Mouse (Mus musculus) adrenal gland, adult 2 months (tissue): ENCODE results near the gene Mta2. TPM values are rescaled to one million over a fixed set of nuclear protein-coding genes. Genes with fewer than 3 reads are reported as not detected.
A peak's percentile ranks its signal among the peaks of the same experiment; 100 is the strongest.
"Not testable (repeated sequence)": the region's sequence is repeated elsewhere in the genome, so short reads cannot be mapped to it uniquely, and the experiment has no call there.

ENCODE experiments used
- DNase-seq: peaks from one replicate; pipeline ENCODE4 v3.0.0; 2021
- long read RNA-seq: library from polyadenylated mRNA; stranded (forward); transcript quantifications from one replicate; pipeline ENCODE4 v2.0.0, GENCODE M21; 2021
- polyA plus RNA-seq: library from polyadenylated mRNA; depleted of rRNA; stranded (reverse); fragments of >200 nt; gene quantifications from 2 replicates; pipeline ENCODE4 v1.2.3, GENCODE M21; 2012; rRNA removed
- total RNA-seq, 2 experiments: library from RNA; stranded (reverse); gene quantifications; 2 replicates each; pipeline ENCODE4 v1.2.3; 2021

Mta2 gene
- 10 to 100 TPM; 81.8 to 86.1 TPM for total RNA-seq
- polyA plus RNA-seq = 15.9 and 20.6 TPM in 2 replicates
- long read RNA-seq, transcript Mta2-201 (18 exons, 3,135 nt) = major isoform, 75 of 87 reads
- long read RNA-seq, partial matches to known transcripts = 4 of 87 reads
- long read RNA-seq, other reads (novel, unspliced or antisense) = 8 of 87 reads

DNA sequence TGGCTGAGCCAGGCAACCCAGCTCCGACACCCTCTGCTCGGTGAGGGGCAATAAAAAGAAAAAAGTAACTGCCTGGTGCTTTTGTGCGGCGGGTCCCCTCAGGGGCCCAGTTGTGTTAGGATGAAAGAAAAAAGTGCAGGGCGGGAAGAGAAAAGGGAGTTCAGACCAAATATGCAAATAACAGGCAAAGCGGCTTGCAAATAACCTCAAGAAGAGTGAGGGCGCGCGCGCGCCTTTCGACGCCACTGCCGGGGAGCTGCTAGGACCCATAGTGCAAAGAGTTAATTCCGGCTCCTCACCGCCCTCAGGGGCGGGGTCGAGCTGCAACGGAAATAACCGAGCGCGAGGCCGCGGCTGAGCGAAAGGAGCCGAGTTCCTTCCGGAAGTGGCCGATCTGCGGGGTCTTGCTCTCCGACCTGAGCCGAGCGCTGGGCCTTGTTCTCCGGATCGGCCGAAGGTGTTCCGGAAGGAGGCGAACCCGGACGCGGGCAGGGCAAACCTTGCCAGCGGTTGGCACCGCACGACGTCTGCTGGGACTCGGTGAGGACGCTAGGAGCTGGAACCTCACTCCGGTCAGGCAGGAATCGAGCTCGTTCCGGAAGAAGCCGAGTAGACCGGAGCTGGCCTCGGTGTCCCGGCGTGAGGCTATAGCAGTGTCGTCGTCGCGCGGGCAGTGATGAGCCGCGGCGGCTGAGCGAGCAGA, at the start of gene Mta2:
TSS of gene Mta2 (plus strand) at position 361 of the 703 bp plus-strand sequence.
- DNase-seq = peak; percentile 98

DNA sequence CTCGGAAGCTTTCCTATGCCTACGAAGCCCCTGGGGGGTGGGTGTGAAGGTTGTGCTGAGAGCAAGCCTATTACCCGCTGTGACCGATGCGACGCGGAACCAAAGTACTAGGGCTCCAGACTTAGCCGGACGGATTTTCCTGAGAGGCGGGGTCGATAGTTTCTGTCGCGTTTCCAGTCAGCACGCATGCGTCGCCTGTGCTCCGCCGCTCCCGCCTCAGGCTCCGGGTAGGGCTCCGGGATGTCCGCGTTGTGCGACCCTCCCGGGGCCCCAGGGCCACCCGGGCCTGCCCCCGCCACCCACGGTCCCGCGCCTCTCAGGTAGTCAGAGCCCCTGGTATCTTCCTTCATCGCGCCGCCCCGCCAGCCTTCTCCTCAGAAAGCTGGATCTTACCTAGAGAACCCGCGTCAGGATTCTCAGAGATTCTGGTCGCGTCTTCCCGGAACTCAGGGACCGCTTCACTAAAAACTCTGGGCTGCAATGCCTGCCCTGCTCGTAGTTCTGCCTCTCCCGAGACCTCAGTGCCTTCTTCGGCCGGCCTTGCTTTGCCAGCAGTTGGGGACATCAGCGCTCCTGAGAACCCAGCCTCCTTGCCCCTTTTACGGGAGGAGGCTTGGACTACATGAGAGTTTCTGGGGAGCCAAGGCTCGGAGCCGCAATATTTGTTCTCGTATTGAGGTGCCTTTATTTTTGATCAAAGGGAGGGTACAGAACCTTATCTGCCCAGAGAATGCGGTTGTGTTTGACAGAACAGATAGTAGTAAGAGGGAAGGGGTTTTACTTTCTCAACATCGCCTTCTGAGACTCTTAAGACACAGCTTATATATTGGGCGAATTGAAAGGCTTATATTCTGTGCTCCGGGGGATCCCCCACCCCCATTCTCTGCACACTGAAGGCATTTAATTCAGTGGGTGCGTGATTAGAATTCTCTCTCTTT, 48.6 kb upstream of the Mta2 start, which contains the start of gene Ints5:
TSS of gene Ints5 (plus strand) at position 177 of the 938 bp plus-strand sequence.
- peak; percentile 89 for DNase-seq

DNA sequence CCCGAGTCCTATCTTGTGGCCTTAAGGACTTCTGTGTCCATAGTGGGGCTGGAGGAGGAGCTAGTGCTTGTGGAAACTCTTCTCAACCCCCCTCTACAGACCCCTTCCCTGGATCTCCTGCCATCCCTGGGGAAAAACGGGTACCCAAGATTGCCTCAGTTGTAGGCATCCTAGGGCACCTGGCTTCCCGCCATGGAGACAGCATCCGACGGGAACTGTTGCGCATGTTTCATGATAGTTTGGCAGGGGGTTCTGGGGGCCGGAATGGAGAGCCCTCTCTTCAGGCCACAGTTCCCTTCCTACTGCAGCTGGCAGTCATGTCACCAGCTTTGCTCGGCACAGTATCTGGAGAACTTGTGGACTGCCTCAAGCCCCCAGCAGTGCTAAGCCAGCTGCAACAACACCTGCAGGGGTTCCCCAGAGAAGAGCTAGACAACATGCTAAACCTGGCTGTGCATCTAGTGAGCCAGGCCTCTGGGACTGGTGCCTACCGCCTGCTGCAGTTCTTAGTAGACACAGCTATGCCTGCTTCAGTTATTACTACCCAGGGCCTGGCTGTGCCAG, 46.2 kb upstream of the Mta2 start:
- DNase-seq = no peak

DNA sequence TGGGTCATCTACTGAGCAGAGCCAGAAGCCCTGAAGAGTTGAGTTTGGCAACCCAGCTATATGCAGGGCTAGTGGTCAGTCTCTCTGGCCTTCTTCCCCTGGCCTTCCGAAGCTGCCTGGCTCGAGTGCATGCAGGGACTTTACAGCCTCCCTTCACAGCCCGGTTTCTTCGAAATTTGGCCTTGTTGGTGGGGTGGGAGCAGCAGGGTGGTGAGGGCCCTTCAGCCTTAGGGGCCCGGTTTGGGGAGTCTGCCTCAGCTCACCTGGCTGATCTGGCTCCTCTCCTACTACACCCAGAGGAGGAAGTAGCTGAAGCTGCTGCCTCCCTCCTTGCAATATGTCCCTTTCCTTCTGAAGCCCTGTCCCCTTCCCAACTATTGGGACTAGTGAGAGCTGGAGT, 45.4 kb upstream of the Mta2 start:
- DNase-seq = not testable (repeated sequence)

DNA sequence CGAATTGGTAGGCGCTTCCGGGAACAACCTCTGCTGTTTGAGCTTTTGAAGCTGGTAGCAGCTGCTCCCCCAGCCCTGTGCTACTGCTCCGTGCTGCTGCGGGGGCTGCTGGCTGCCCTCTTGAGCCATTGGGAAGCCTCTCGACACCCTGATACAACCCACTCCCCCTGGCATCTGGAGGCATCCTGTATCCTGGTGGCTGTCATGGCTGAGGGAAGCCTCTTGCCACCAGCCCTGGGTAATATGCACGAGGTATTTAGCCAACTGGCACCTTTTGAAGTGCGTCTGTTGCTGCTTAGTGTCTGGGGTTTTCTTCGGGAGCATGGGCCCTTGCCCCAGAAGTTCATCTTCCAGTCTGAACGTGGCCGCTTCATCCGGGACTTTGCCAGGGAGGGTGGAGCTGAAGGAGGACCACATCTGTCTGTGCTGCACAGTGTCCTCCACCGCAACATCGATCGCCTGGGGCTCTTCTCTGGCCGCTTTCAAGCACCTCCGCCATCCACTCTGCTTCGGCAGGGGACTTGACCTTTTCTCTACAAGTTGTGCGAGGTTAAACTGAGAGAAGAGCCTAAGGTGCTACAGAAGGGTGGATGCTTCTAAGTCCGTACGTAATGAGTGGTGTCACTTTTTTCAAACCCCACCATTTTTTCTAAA, 44.3 kb upstream of the Mta2 start:
- peak; percentile 62 for DNase-seq

DNA sequence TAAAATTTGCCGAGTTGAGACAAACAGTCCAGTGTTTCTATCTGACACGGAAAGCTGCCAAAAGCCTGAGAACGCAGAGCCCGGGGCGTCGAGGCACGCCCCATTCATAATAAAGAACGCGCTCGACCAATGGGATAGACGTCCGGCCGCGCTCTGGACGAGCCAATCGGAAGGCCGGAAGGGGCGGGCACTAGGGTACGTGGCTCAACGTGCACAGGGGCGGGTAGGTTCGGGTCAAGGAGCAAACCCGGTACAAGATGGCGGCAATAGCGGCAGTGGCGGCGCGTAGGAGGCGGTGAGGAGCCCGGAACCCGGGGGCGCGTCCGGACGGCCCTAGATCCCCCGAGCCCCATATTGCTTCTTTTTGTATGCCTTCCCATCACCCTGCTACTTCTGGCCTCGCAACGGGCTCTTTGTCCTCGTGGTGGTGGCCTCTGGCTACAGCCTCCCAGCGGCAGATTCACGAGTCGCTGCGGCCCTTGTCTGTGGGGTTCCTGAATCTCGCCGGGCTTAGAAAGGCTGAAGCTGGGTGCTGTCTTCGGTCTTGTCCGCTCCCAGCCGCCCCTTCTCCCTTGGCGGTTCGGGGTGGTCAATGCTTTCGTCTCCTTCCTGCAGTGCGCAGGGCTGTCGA, 43.7 kb upstream of the Mta2 start, which contains the start of gene Ganab:
TSS of gene Ganab (plus strand) at position 207 of the 631 bp plus-strand sequence.
- DNase-seq = peak; percentile 97

DNA sequence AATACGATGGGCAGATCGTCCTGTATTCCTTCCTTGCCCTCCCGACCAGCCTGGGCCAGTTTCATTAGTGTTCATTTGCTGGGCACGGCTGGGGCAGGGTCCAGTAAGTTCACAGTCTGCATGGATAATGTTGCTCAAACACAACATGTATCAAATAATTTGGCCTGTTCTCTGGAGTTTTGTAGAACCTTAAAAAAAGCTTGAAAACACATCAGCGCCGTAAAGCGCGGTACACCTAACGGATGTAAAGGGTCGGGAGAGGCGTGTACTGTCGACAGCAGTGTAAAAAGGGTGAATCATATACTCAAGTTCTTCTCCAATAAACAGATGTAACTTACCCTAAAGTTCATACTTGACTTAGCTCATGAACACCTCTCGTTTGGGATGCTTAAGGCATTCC, 43.1 kb upstream of the Mta2 start:
- DNase-seq = no peak

DNA sequence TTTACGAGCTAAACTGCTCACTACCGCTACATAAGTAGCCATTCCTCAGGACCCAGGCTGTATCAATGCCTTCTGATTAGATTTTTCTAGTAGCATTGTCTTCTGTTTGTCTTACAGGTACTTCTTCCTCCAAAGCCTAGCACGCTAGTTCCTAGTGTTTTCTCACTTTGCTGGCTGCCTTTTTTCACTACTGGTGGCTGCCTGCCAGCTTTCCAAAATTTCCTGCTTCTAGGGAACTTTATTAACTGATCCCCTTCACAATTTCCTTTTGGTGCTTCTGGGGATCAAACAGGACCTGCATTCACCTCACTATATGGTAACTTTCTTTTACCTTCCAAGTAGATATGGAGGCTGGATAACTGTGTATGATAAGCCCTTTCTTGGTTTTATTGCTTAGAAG, 42.6 kb upstream of the Mta2 start:
- DNase-seq = no peak

DNA sequence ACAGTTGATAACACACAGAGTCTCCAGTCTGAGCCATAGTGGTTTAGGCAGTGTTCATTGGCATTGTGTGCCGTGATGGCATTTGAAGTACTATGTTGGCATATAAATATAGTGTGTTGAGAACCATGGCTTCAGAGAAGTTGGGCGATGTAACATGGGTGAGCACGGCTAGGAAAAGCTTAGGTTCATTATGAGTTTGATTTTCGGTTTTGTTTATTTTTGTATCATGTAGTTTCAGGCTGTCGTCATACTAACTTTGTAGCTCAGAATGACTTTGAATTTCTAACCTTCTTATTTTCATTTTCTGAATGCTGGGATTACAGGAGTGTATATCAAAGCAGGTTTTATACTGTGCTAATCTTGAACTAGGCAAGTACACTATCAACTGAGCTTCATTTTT, 38.3 kb upstream of the Mta2 start:
- no peak for DNase-seq

DNA sequence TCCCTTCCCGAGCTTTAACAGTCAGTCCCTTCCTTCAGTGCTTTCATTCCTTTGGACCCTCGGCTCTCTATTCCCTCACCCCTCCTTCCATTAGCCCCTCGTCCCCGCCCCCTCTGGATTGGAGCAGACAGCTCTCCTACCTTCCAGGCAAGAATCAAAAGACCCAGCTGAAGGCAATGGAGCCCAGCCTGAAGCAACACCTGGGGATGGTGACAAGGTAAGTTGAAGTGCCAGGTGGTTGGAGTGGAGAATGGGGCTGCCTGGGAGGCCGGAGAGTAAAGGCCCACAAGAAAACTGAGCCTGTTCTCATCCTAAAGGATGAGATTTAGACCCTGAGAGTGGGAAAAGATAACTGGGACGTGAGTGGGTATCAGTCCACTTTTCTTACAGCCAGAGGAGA, 33.1 kb upstream of the Mta2 start:
- DNase-seq = no peak

DNA sequence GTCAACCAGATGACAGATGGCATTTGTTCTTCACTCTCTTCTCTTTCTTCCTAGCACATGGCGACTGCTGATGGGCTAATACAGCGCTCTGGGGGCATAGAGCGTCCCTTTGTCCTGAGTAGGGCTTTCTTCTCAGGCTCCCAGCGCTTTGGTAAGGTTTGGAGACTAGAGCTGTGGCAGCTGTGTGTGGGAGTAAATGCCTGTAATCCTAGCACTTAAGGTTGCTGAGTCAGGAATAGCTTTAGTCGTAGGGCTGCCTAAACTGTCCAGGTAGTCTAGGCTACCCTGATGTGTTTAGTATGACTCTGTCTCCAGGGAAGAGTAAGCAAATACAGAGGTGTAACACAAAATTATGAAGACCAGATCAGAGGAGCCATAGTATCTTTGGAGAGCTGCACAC, 29.9 kb upstream of the Mta2 start:
- no peak for DNase-seq

DNA sequence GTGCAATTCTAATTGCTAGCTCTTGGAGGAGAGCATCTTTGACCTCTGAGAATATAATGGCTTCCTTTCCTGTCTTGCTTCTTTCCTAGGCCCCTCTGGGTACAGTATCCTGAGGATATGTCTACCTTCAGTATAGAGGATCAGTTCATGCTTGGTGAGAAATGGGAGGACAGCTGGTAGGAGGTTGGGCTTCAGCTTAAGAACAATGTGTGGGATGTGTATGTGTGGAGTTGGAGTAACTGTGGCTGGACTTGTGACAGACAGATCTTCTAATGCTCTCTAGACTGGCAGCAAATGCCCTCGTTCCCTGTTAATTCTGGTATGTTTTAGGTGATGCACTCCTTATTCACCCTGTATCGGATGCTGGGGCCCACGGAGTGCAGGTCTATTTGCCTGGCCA, 27.5 kb upstream of the Mta2 start:
- no peak for DNase-seq

DNA sequence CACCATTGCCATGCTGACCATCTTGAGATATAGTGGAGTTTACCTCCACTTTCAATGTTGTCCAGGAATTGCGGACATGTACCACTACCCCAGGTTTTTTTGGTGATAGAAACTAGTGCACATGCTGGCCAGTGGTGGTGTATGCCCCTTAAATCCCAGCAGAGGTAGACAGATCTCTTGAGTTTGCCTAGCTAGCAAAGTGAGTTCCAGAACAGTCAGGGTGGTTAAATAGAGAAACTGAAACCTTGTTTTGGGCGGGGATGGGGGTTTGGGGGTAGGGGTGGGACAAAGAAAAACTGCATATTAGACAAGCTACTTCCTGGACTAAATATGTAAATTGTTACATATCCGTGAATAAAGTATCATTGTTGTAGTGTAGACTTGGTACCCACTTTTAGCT, 22.7 kb upstream of the Mta2 start:
- no peak for DNase-seq

DNA sequence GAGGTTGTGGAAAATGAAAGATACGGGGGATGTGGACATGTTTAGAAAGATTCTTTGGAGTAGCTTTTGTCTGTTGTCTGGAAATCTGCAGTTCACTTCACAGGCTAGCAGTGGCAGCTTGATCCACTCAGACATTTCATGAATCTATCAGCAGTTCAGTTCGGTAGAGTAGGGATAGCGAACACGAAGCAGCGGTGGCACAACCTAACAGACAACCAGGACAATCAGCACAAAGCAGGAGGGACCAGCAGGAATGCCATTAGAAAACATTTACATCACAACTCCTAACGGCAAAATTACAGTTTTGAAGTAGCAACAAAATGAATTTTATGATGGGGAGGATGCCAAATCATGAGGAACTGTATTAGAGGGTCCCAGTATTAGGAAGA, 22.0 kb upstream of the Mta2 start:
- DNase-seq = no peak

DNA sequence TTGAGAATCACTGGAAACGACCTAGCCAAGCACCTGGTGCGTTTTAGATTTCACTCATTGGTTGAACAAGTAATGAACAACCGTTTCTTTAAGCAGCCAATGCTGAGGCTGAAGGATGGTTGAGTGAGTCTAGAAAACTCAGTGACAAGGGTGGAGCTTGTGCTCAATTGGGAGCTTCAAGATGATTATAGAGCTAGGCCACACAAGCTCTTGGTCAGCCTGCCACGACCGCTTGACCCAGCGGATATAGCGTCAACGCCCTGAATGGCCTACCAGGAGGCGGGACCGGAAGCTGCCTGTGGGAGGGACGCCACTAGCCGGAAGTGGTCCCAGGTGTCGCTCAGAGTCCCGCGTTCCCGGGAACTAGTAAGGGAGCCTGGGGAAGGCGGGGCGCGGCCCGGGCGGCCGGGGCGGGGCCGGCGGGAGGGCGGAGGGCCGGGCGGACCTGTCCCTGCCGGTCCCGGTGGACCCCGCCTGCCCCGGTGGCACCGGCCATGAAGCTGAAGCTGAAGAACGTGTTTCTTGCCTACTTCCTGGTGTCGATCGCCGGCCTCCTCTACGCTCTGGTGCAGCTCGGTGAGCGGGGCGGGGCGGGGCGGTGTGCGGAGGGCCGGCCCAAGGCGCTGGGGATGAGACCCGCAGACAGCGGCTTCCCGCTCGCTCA, 21.5 kb upstream of the Mta2 start, which contains the start of gene B3gat3:
TSS of gene B3gat3 (plus strand) at position 302 of the 664 bp plus-strand sequence.
- DNase-seq = peak; percentile 98

DNA sequence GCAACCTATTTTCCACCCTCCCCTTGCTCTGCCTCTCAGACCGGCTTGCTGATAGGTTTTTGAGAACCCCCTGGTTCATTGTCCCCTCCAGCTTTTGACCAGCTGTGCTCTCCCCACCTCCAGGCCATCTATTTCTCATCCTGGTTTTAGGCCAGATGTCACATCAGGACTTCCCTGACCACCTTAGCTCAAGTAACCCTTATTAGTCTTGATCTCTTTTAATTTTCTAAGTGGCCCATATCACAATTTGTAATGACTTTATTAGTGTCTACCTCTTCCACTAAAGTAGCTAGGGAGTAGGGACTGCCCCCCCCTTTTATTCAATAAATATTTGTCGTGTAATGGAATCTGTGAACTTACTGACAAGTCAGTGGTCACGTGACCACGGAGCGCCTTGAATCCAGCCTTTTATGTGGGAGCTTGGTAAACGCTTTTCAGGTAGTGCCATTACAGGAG, 20.8 kb upstream of the Mta2 start:
- DNase-seq = peak; percentile 45

DNA sequence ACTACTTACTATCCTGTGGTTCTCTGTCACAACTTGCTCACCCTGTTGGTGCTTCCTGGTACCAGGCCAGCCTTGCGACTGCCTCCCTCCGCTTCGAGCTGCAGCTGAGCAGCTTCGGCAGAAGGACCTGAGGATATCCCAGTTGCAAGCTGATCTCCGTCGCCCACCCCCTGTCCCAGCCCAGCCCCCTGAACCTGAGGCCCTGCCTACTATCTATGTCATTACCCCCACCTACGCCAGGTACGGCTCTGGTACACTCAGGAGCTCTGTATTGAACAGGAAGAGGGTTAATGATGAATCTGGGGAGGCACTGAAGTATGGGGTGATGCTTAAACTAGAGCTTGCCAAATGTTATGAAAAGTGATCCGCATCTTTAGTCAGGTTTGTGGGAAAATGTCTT, 19.9 kb upstream of the Mta2 start:
- no peak for DNase-seq

DNA sequence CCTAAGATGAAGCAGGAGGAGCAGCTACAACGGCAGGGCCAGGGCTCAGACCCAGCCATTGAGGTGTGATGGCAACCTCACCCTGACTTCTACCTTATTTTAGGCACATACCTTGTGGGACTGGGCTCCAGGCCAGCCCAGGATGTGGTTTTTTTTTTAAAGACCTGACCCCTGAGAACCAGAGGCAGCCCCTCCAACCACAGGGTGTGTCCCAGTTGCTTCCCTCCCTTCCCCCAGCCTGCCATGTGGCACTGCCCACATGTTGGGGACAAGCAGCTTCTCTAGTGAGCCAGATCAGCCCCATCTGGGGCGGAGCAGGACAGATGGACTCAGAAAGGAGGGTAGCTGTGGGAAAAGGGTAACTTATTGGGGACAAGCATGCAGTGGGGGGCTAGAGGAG, 14.9 kb upstream of the Mta2 start:
- no peak for DNase-seq

DNA sequence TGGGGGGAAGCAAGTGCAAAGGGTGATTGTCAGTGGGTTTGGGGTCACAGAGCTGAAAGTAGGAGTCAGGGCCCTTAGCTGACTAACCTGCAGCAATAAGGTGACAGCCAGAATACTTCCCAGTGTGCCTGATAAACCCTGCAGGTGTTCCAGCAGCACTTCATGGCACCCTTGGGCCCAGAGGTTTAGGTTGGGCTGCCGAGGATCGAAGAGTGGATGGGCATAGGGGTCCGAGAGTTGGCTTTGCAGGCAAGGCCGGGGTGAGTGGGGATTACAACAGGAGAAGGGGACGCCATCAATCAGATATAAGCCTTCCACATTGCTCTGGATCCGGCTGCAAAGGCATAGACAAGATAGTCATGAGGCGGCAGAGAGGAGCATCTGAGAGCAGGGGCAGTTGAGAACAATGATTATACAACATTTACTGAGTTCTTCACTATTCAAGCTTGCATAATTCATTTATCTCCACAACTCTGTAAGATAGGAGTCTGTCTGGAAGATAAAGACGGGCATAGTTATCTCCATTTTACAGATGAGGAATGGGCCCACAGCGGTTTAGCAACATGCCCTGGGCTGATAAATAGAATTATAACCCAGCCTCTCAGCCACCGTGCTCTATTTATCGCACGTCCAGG, 13.7 kb upstream of the Mta2 start:
- DNase-seq = no peak

DNA sequence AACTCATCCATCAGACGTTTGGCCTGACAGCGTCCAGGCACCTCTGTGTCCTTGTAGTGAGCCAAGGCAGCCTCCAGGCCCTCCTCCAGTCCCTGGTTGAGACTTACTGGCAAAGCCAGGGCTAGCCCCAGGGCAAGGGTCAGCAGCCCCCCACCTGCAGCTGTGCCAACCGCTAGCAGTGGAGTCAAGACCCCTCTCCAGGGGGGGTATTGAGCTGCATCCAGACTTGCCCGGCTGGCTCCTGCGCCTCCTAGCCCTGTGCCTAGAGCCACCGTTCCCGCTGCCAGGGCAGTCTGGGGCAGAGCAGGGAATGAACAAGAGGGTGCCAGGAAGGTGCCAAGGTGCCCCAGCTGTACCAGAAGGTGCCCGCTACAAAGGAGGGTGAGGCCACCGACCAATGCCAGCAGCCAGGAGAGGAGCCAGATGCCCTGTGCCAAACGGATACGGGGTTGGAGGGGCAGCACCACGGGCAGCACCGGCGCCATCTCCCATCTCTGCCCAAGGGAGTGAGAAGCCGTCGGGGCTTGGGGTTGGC, 12.9 kb upstream of the Mta2 start:
- DNase-seq = no peak
